Mouse (Mus musculus): ENCODE measurements at regions not wholly inside any gene's neighbourhood (a gene's known extent, or its start where the extent isn't known, plus 50 kb on each side); places are given as distances from the start of the nearest gene placed in this dataset.

DNA sequence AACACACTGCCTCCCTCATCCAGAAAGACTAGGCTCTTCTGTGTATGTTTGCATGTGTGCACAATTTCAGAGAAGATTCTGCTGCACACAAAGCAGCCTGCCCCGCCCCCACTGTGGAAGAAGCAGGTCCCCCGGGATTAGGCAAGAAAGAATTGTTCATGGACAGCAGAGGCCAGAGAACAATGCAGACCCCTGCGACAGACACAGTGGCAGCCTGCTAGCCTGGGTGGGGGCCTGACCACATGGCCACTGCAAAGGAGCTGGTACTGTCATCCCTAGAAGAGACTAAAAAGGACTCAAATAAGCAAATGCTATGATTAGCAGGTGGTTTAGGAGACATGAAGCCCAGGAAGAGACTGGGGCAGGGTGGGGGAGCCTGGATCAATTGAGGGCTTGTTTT is 329.7 kb upstream of the Onecut1 start:
- TF ChIP-seq CTCF (IDR thresholded peaks at IDR 0.05; ENCODE audit: low read depth, low read length) (no peak), POLR2A (IDR thresholded peaks at IDR 0.05; ENCODE audit: borderline replicate concordance, low read depth, low read length) (no peak)
